Comparison of ENCODE assay signal across 10 mouse cellular contexts in genomic region chr17:34998526-34999430, GRCm38 (mm10). TPM values are rescaled to one million over a fixed set of nuclear protein-coding genes. Genes with fewer than 3 reads are reported as not detected.
A peak's percentile ranks its signal among the peaks of the same experiment; 100 is the strongest.
DNase-seq lines count a peak whose midpoint lies in the region; ATAC-seq and TF ChIP-seq lines count a peak whose summit lies in the region.
"Had no signal": no experiment of that assay in that cellular context is flagged by ENCODE, and none has a peak within 500 bp of the region (broad histone marks: within the 10 kb centered on the region; RNA-seq: fewer than 3 reads in every experiment).

No protein-coding gene starts in this region.

- peak overlapping the region; percentile 100 for H3K4me2 ChIP-seq in forebrain, embryonic 13.5 days
- H3K4me2 ChIP-seq in liver, embryonic 16.5 days (ENCODE audit: low read depth, low read length), result peak overlapping the region; percentile 95

- 0 out of 2 replicates have a peak, but pooled peaks have one; percentile 6 for TF ChIP-seq CTCF in bone marrow, adult 2 months (IDR thresholded peaks at IDR 0.05; ENCODE audit: control insufficient read depth, insufficient read depth, low read length)

- no peak for ATAC-seq in forebrain, embryonic 13.5 days
- ATAC-seq in liver, embryonic 16.5 days (ENCODE audit: low read depth), result no peak

- peak; percentile 10 for DNase-seq in kidney, postnatal 10 days
- DNase-seq in kidney, postnatal 25 days, result no peak
- DNase-seq in Muller cell, postnatal 12 days (ENCODE audit: inconsistent ontology term), result no peak
- no peak for DNase-seq in layer of hippocampus, postnatal 10 days (ENCODE audit: low spot score in 2 of 2)
- DNase-seq: kidney, adult 18-20 months; thymus, adult 18-20 months had no signal

- TF ChIP-seq POLR2A in bone marrow, adult 2 months (IDR thresholded peaks at IDR 0.05; ENCODE audit: borderline replicate concordance, control insufficient read depth, low read depth, low read length), result no peak

- H3K36me3 ChIP-seq in forebrain, embryonic 13.5 days (ENCODE audit: poor library complexity, severe bottlenecking), result peaks cover 28% of the 10 kb centered on the region
- peaks cover 10% of the 10 kb centered on the region for H3K36me3 ChIP-seq in liver, embryonic 16.5 days (ENCODE audit: control insufficient read depth, insufficient read depth)

- H3K9me3 ChIP-seq in forebrain, embryonic 13.5 days (replicated peaks), result no peaks in the 10 kb centered on the region
- no peaks in the 10 kb centered on the region for H3K9me3 ChIP-seq in liver, embryonic 16.5 days (replicated peaks; ENCODE audit: control insufficient read depth, low read length)

- H3K4me3 ChIP-seq in bone marrow, adult 2 months (replicated peaks; ENCODE audit: control insufficient read depth, low read depth, low read length), result peak overlapping the region; percentile 86
- peak overlapping the region; percentile 39 for H3K4me3 ChIP-seq in forebrain, embryonic 13.5 days
- H3K4me3 ChIP-seq in liver, embryonic 16.5 days (ENCODE audit: low read depth, low read length), result peak overlapping the region; percentile 82

- no peaks in the 10 kb centered on the region for H3K27me3 ChIP-seq in forebrain, embryonic 13.5 days
- no peaks in the 10 kb centered on the region for H3K27me3 ChIP-seq in liver, embryonic 16.5 days (ENCODE audit: control insufficient read depth, insufficient read depth, low read depth, low read length)

- 38% methylated on average over 15 of the region's 15 CpGs for WGBS in bone marrow, adult 2 months
- 95% methylated on average over 15 of the region's 15 CpGs for WGBS in forebrain, embryonic 13.5 days
- WGBS in liver, embryonic 16.5 days (ENCODE audit: insufficient replicate concordance), result 62% methylated on average over 15 of the region's 15 CpGs

- H3K27ac ChIP-seq in bone marrow, adult 2 months (ENCODE audit: control insufficient read depth, insufficient read depth, low read depth, low read length, poor library complexity), result peak overlapping the region; percentile 93
- no peak overlapping the region for H3K27ac ChIP-seq in forebrain, embryonic 13.5 days
- H3K27ac ChIP-seq in liver, embryonic 16.5 days (ENCODE audit: low read length), result peak overlapping the region; percentile 95

- H3K9ac ChIP-seq in forebrain, embryonic 13.5 days, result peak overlapping the region; percentile 72; the same call in 1 of the 2 replicates
- peak overlapping the region; percentile 82 for H3K9ac ChIP-seq in liver, embryonic 16.5 days (ENCODE audit: low read depth, low read length)

- H3K4me1 ChIP-seq in bone marrow, adult 2 months (ENCODE audit: control insufficient read depth, insufficient read depth, low read length), result peaks cover 7% of the 10 kb centered on the region
- H3K4me1 ChIP-seq in forebrain, embryonic 13.5 days, result peaks cover 59% of the 10 kb centered on the region
- H3K4me1 ChIP-seq in liver, embryonic 16.5 days (ENCODE audit: control insufficient read depth, low read depth, low read length), result peaks cover 43% of the 10 kb centered on the region

RNA-seq across cellular contexts. Expression of gene Vars, which starts 2.0 kb away (rescaled TPM):
- 117 and 158 TPM in 2 replicates for polyA plus RNA-seq in bone marrow, adult 2 months (2011; ENCODE audit: insufficient read depth, insufficient read length, low replicate concordance, missing spikeins)
- polyA plus RNA-seq in forebrain, embryonic 13.5 days (2015; fragmentation: Nextera tagmentation; extraction: Ambion mirVana), result 88.4 and 104 TPM in 2 replicates
- 82.2 and 90.1 TPM in 2 replicates for polyA plus RNA-seq in liver, embryonic 16.5 days (2015; fragmentation: Nextera tagmentation; extraction: Ambion mirVana)
- total RNA-seq in layer of hippocampus, postnatal 10 days (2021), result 10 to 100 TPM; 56.3 to 62.1 TPM

RNA-seq across cellular contexts. Expression of gene Lsm2, which starts 17.1 kb away (rescaled TPM):
- 70.0 and 84.5 TPM in 2 replicates for polyA plus RNA-seq in bone marrow, adult 2 months (2011; ENCODE audit: insufficient read depth, insufficient read length, low replicate concordance, missing spikeins)
- polyA plus RNA-seq in forebrain, embryonic 13.5 days (2015; fragmentation: Nextera tagmentation; extraction: Ambion mirVana), result 203 and 213 TPM in 2 replicates
- polyA plus RNA-seq in liver, embryonic 16.5 days (2015; fragmentation: Nextera tagmentation; extraction: Ambion mirVana), result 97.6 and 103 TPM in 2 replicates
- 10 to 100 TPM; 24.2 to 25.9 TPM for total RNA-seq in layer of hippocampus, postnatal 10 days (2021)

RNA-seq across cellular contexts. Expression of gene Vwa7, which starts 17.6 kb away (rescaled TPM):
- polyA plus RNA-seq in bone marrow, adult 2 months (2011; ENCODE audit: insufficient read depth, insufficient read length, low replicate concordance, missing spikeins), result 0.77 and 1.2 TPM in 2 replicates
- polyA plus RNA-seq in forebrain, embryonic 13.5 days (2015; fragmentation: Nextera tagmentation; extraction: Ambion mirVana), result 0.18 and 0.20 TPM in 2 replicates
- 0.09 and 0.13 TPM in 2 replicates for polyA plus RNA-seq in liver, embryonic 16.5 days (2015; fragmentation: Nextera tagmentation; extraction: Ambion mirVana)
- under 1 TPM; 0.16 to 0.30 TPM for total RNA-seq in layer of hippocampus, postnatal 10 days (2021)
- total RNA-seq: monocyte, adult 5-6 weeks had no signal

RNA-seq across cellular contexts. Expression of gene Hspa1l, which starts 26.3 kb away (rescaled TPM):
- not detected in 2 replicates for polyA plus RNA-seq in bone marrow, adult 2 months (2011; ENCODE audit: insufficient read depth, insufficient read length, low replicate concordance, missing spikeins)
- 1.00 and 1.3 TPM in 2 replicates for polyA plus RNA-seq in forebrain, embryonic 13.5 days (2015; fragmentation: Nextera tagmentation; extraction: Ambion mirVana)
- 0.21 and 0.27 TPM in 2 replicates for polyA plus RNA-seq in liver, embryonic 16.5 days (2015; fragmentation: Nextera tagmentation; extraction: Ambion mirVana)
- under 1 TPM; 0.30 to 0.38 TPM for total RNA-seq in layer of hippocampus, postnatal 10 days (2021)

RNA-seq across cellular contexts. Expression of gene Hspa1a, which starts 26.8 kb away (rescaled TPM):
- 1.9 TPM in 1 of 2 replicates, not detected in the other for polyA plus RNA-seq in bone marrow, adult 2 months (2011; ENCODE audit: insufficient read depth, insufficient read length, low replicate concordance, missing spikeins)
- polyA plus RNA-seq in forebrain, embryonic 13.5 days (2015; fragmentation: Nextera tagmentation; extraction: Ambion mirVana), result 1.5 and 1.6 TPM in 2 replicates
- 0.87 and 1.5 TPM in 2 replicates for polyA plus RNA-seq in liver, embryonic 16.5 days (2015; fragmentation: Nextera tagmentation; extraction: Ambion mirVana)
- 1 to 10 TPM; 6.8 to 8.7 TPM for total RNA-seq in layer of hippocampus, postnatal 10 days (2021)
